Mouse (Mus musculus): ENCODE measurements at regions not wholly inside any gene's neighbourhood (a gene's known extent, or its start where the extent isn't known, plus 50 kb on each side); places are given as distances from the start of the nearest gene placed in this dataset.

DNA sequence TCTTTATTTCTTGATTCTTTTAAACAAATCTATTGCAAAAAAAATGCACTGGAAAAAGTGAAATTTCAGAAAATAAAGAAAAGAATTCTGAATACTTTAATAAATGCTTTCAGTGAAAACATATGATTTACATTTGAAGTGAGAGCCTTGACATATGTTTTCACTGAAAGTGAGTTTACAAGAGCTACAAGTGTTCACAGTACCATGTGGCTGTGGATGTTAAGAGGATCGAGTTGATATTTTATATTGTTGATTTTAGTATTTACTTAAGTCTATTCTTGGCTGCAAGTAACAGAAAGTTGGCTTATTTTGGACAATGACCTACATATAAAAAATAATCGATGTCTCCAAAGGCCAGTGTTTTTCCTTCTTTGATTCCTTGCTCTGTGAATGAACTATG is 607.2 kb downstream of the 1190002N15Rik start:
- Histone ChIP-seq H3K4me1 (replicated peaks; ENCODE audit: control insufficient read depth, insufficient read depth, low read length) (no peaks in the 10 kb centered on the region), H3K27me3 (replicated peaks; ENCODE audit: control insufficient read depth, insufficient read depth, low read length) (no peaks in the 10 kb centered on the region), H3K9me3 (ENCODE audit: control insufficient read depth, low read length) (no peaks in the 10 kb centered on the region; the same call in 1 of the 2 replicates), H3K4me2 (ENCODE audit: low read length) (no peak overlapping the region), H3K36me3 (ENCODE audit: control insufficient read depth, insufficient read depth) (no peaks in the 10 kb centered on the region), H3K27ac (ENCODE audit: low read length) (no peak overlapping the region), H3K9ac (replicated peaks; ENCODE audit: low read depth, low read length) (no peak overlapping the region), H3K4me3 (replicated peaks; ENCODE audit: low read length) (no peak overlapping the region)
- ATAC-seq = no peak
- 82% methylated on average over 2 of the region's 2 CpGs for WGBS

DNA sequence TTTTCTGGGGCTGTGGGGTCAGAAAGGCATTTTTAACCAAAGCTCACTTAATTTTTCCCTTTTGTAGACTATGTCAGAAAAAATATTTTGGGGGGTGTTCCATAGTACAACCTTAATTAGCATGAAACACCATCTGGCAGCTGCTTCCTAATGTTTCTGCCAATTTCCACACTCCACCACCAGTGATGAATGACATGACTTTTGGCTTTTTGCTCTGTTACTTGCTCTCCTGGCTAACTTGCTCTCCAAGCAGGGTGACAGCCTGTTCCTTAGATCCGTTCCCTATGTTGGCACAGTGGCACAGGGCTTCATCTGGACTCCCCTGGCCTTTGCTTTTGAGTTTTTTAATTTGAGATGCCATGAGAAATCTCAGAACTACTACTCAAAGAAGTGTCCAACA is 648.6 kb downstream of the 1190002N15Rik start:
- no peaks in the 10 kb centered on the region for H3K9me3 ChIP-seq (ENCODE audit: control insufficient read depth, low read length)
- 54% methylated on average over 1 of the region's 1 CpGs for WGBS
- no peak overlapping the region for H3K4me3 ChIP-seq (replicated peaks; ENCODE audit: low read length)
- no peaks in the 10 kb centered on the region for H3K36me3 ChIP-seq (ENCODE audit: control insufficient read depth, insufficient read depth)
- no peak overlapping the region for H3K27ac ChIP-seq (ENCODE audit: low read length)
- no peak overlapping the region for H3K4me2 ChIP-seq (ENCODE audit: low read length)
- H3K9ac ChIP-seq (replicated peaks; ENCODE audit: low read depth, low read length) = no peak overlapping the region
- no peaks in the 10 kb centered on the region for H3K27me3 ChIP-seq (replicated peaks; ENCODE audit: control insufficient read depth, insufficient read depth, low read length)
- peak; percentile 38; the same call in 1 of the 2 replicates for ATAC-seq
- H3K4me1 ChIP-seq (replicated peaks; ENCODE audit: control insufficient read depth, insufficient read depth, low read length) = no peaks in the 10 kb centered on the region

DNA sequence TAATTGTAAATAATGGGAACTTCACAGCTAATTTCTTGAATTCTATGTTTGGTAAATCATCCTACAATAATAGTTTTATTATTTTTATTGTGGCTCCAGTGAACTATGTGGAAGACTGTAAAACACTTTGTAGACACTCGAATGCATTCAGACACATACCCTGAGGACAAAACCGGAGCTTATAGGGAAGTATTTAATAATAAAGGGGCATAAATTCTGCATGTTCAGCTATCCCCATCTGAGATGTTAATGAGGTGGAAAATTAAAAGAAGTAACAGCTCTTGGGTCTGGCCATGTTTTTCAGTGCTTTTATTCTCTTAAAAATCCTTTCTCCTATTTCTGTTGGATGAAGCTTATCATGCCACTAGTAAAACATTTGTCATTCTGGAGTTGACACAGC is 657.8 kb downstream of the 1190002N15Rik start:
- Histone ChIP-seq H3K4me3 (replicated peaks; ENCODE audit: low read length) (no peak overlapping the region), H3K9me3 (ENCODE audit: control insufficient read depth, low read length) (no peaks in the 10 kb centered on the region), H3K9ac (replicated peaks; ENCODE audit: low read depth, low read length) (no peak overlapping the region), H3K27me3 (replicated peaks; ENCODE audit: control insufficient read depth, insufficient read depth, low read length) (no peaks in the 10 kb centered on the region), H3K27ac (ENCODE audit: low read length) (no peak overlapping the region), H3K4me2 (ENCODE audit: low read length) (no peak overlapping the region), H3K36me3 (ENCODE audit: control insufficient read depth, insufficient read depth) (no peaks in the 10 kb centered on the region), H3K4me1 (replicated peaks; ENCODE audit: control insufficient read depth, insufficient read depth, low read length) (no peaks in the 10 kb centered on the region)
- ATAC-seq = no peak
- 26% methylated on average over 2 of the region's 2 CpGs for WGBS

DNA sequence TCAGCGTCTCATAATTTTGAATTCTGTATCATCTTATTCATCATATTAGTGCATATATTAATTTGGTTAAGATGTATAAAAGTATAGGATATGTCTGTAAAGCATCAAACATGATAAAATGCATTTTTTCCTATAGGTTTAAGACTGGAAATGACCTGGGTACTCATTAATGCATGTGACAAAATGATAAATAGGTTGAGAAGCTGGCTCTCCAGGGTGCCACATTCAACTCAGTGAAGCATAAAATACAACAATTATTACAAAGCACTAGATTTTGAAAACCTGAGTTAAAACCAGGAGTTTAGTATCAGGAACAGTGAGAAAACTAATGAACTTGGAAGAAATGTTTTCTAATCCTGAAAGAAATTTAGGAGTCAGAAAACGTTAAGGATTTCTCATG is 658.3 kb downstream of the 1190002N15Rik start:
- Histone ChIP-seq H3K9ac (replicated peaks; ENCODE audit: low read depth, low read length) (no peak overlapping the region), H3K4me2 (ENCODE audit: low read length) (no peak overlapping the region), H3K4me3 (replicated peaks; ENCODE audit: low read length) (no peak overlapping the region), H3K27me3 (replicated peaks; ENCODE audit: control insufficient read depth, insufficient read depth, low read length) (no peaks in the 10 kb centered on the region), H3K27ac (ENCODE audit: low read length) (no peak overlapping the region), H3K9me3 (ENCODE audit: control insufficient read depth, low read length) (no peaks in the 10 kb centered on the region), H3K36me3 (ENCODE audit: control insufficient read depth, insufficient read depth) (no peaks in the 10 kb centered on the region), H3K4me1 (replicated peaks; ENCODE audit: control insufficient read depth, insufficient read depth, low read length) (no peaks in the 10 kb centered on the region)
- no peak for ATAC-seq
- 44% methylated on average over 2 of the region's 2 CpGs for WGBS

DNA sequence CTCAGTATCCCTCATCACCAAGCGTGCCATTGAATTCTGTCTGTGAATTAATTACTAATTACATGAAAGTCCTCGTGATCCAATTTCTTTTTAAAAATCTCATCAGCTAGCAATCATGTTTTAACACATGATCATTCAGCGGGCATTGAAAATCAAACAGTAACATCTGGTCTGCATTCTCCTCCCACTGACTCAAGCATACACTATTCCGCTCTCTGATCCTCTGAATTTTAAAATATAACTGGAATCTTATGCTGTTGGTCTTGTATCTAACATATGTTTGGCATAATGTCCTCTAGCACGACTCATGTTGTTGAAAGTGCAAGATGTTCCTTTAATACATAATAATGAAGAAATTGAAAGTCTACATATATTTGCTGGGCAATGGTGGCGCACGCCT is 667.1 kb downstream of the 1190002N15Rik start:
- ATAC-seq = 0 out of 2 replicates have a peak, but pooled peaks have one; percentile 43
- 49% methylated on average over 7 of the region's 7 CpGs for WGBS

DNA sequence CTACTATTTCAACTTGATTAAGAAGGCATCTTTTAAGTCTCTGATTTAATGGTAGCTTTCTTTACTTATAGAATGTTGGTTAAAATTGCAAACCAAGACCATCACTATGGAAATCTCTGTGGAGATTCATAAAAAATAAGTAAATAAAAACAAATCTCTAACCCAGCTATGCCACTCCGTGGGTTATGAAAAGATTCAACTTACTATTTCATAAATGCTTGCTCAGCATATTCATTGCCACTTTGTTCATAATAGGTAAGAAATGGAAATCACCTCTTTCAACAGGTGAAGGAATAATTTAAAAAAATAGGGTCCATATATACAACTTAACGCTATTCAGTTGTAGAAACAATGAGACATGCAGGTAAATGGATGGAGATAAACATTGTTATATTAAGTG is 679.9 kb downstream of the 1190002N15Rik start:
- Histone ChIP-seq H3K9ac (replicated peaks; ENCODE audit: low read depth, low read length) (no peak overlapping the region), H3K27me3 (replicated peaks; ENCODE audit: control insufficient read depth, insufficient read depth, low read length) (no peaks in the 10 kb centered on the region), H3K36me3 (ENCODE audit: control insufficient read depth, insufficient read depth) (no peaks in the 10 kb centered on the region), H3K27ac (ENCODE audit: low read length) (no peak overlapping the region), H3K4me2 (ENCODE audit: low read length) (no peak overlapping the region), H3K9me3 (ENCODE audit: control insufficient read depth, low read length) (no peaks in the 10 kb centered on the region), H3K4me1 (replicated peaks; ENCODE audit: control insufficient read depth, insufficient read depth, low read length) (no peaks in the 10 kb centered on the region), H3K4me3 (replicated peaks; ENCODE audit: low read length) (no peak overlapping the region)
- no peak for ATAC-seq
- WGBS = 79% methylated on average over 2 of the region's 2 CpGs

More for the DNA sequence above, 667.1 kb downstream of the 1190002N15Rik start:
- no peaks in the 10 kb centered on the region for H3K27me3 ChIP-seq (replicated peaks; ENCODE audit: control insufficient read depth, insufficient read depth, low read length)
- no peak overlapping the region for H3K27ac ChIP-seq (ENCODE audit: low read length)
- no peak overlapping the region for H3K4me2 ChIP-seq (ENCODE audit: low read length)
- peaks cover 5% of the 10 kb centered on the region; the same call in 1 of the 2 replicates for H3K4me1 ChIP-seq (replicated peaks; ENCODE audit: control insufficient read depth, insufficient read depth, low read length)
- H3K4me3 ChIP-seq (replicated peaks; ENCODE audit: low read length) = no peak overlapping the region
- H3K36me3 ChIP-seq (ENCODE audit: control insufficient read depth, insufficient read depth) = no peaks in the 10 kb centered on the region
- H3K9ac ChIP-seq (replicated peaks; ENCODE audit: low read depth, low read length) = no peak overlapping the region
- no peaks in the 10 kb centered on the region for H3K9me3 ChIP-seq (ENCODE audit: control insufficient read depth, low read length)

DNA sequence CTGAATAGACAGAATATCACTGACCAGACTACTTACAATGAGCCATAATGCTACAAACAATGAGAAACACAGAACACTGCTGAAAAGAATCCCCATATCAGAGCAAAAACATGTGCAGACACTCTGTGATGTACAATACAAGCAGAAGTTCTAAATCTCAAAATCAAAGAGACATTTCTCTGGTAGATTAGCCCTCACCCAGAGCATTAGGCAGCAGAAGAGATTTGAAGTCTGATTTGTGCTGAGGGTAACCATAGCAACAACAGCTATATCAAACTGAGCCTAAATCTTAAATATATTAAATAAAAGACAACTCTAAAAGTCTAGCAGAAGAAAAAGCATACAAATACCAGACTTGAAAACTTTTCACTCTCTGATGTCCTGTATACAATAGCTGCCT is 691.5 kb downstream of the 1190002N15Rik start:
- H3K27ac ChIP-seq (ENCODE audit: low read length) = no peak overlapping the region
- no peaks in the 10 kb centered on the region for H3K27me3 ChIP-seq (replicated peaks; ENCODE audit: control insufficient read depth, insufficient read depth, low read length)
- H3K36me3 ChIP-seq (ENCODE audit: control insufficient read depth, insufficient read depth) = no peaks in the 10 kb centered on the region
- H3K4me2 ChIP-seq (ENCODE audit: low read length) = no peak overlapping the region
- no peak overlapping the region for H3K9ac ChIP-seq (replicated peaks; ENCODE audit: low read depth, low read length)
- 0 out of 2 replicates have a peak, but pooled peaks cover 2% of the 10 kb centered on the region for H3K4me1 ChIP-seq (replicated peaks; ENCODE audit: control insufficient read depth, insufficient read depth, low read length)
- no peaks in the 10 kb centered on the region for H3K9me3 ChIP-seq (ENCODE audit: control insufficient read depth, low read length)
- H3K4me3 ChIP-seq (replicated peaks; ENCODE audit: low read length) = no peak overlapping the region
- peak; percentile 36; the same call in 1 of the 2 replicates for ATAC-seq

DNA sequence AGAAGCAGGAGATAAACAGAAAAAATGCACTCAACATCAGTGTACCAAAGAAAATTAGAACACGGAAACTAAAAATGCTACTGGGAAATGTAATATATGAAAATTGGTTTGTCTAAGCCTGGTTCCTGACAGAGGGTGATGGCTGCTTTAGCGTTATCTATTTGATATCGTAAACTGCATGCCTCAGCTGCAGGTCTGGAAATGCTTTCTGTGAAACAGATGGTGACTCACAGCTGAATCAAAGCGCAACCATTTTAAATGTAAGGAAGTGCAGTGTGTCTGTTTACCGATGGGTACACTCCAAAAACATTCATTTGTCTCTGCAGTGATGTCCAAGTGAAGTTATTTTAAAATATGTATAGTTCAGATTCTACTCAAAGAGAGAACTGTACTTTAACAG is 694.0 kb downstream of the 1190002N15Rik start:
- peak; percentile 65; the same call in 1 of the 2 replicates for ATAC-seq

More for the DNA sequence above, 694.0 kb downstream of the 1190002N15Rik start:
- Histone ChIP-seq H3K4me2 (ENCODE audit: low read length) (no peak overlapping the region), H3K27ac (ENCODE audit: low read length) (no peak overlapping the region), H3K4me1 (replicated peaks; ENCODE audit: control insufficient read depth, insufficient read depth, low read length) (0 out of 2 replicates have a peak, but pooled peaks cover 2% of the 10 kb centered on the region), H3K27me3 (replicated peaks; ENCODE audit: control insufficient read depth, insufficient read depth, low read length) (no peaks in the 10 kb centered on the region), H3K4me3 (replicated peaks; ENCODE audit: low read length) (no peak overlapping the region), H3K9ac (replicated peaks; ENCODE audit: low read depth, low read length) (no peak overlapping the region), H3K36me3 (ENCODE audit: control insufficient read depth, insufficient read depth) (no peaks in the 10 kb centered on the region), H3K9me3 (ENCODE audit: control insufficient read depth, low read length) (no peaks in the 10 kb centered on the region)
- 57% methylated on average over 5 of the region's 5 CpGs for WGBS
